Mouse (Mus musculus) stomach, embryonic 16.5 days (tissue): ENCODE results near the gene Nfkbib. TPM values are rescaled to one million over a fixed set of nuclear protein-coding genes. Genes with fewer than 3 reads are reported as not detected.

Source experiments
- ATAC-seq: fragments of 200-750 bp; cut with Nextera tagmentation; 2 replicates; pipeline ENCODE4 v1.8.0; 2017; ENCODE audit warnings: moderate number of reproducible peaks, moderate TSS enrichment; ENCODE audit not compliant: insufficient read depth, low FRiP score
- H3K27ac ChIP-seq: fragments of 300-500 bp; sonication (generic); 2 replicates; pipeline ENCODE4 v1.5.1; 2014; ENCODE audit warnings: low read length
- H3K27me3 ChIP-seq: fragments of 300-500 bp; sonication (generic); 2 replicates; pipeline ENCODE4 v1.6.1; 2014; ENCODE audit warnings: low read length, control low read depth, mixed read lengths; ENCODE audit not compliant: control insufficient read depth, insufficient read depth
- H3K36me3 ChIP-seq: fragments of 300-500 bp; sonication (generic); 2 replicates; pipeline ENCODE4 v1.6.1; 2014; ENCODE audit warnings: low read length; ENCODE audit not compliant: control insufficient read depth, insufficient read depth
- H3K4me1 ChIP-seq: fragments of 300-500 bp; sonication (generic); 2 replicates; pipeline ENCODE4 v1.6.1; 2014; ENCODE audit warnings: low read length, control low read depth, mixed read lengths; ENCODE audit not compliant: control insufficient read depth, insufficient read depth
- H3K4me2 ChIP-seq: fragments of 300-500 bp; sonication (generic); 2 replicates; pipeline ENCODE4 v1.6.1; 2014; ENCODE audit warnings: low read depth, low read length, mixed read lengths
- H3K4me3 ChIP-seq: fragments of 300-500 bp; sonication (generic); replicated peaks from 2 replicates; pipeline ENCODE4 v1.5.1; 2014; ENCODE audit warnings: mild to moderate bottlenecking, low read length
- H3K9ac ChIP-seq: fragments of 300-500 bp; sonication (generic); 2 replicates; pipeline ENCODE4 v1.6.1; 2014; ENCODE audit warnings: low read length
- H3K9me3 ChIP-seq: fragments of 300-500 bp; sonication (generic); replicated peaks from 2 replicates; pipeline ENCODE4 v1.6.1; 2016; ENCODE audit warnings: low read length, control low read depth; ENCODE audit not compliant: control insufficient read depth
- WGBS: fragments of 180-500 bp; shearing (Covaris S2); extraction: QIAGEN DNeasy Blood & Tissue Kit; methylation state at CpG from one replicate; pipeline ENCODE4 v1.1.7; 2014; 5-methylcytosine and 5-hydroxymethylcytosine counted together
- polyA plus RNA-seq: library from polyadenylated mRNA; unstranded; fragments of >200 nt; fragmentation: Nextera tagmentation; extraction: Ambion mirVana; gene quantifications from 2 replicates; pipeline ENCODE4 v1.2.1, GENCODE M21; 2015

The Nfkbib gene
- polyA plus RNA-seq, 1 experiment from 2014 or later = 37.2 TPM

- Histone ChIP-seq H3K9me3 (no peaks in the 10 kb centered on the region), H3K36me3 (no peaks in the 10 kb centered on the region), H3K27ac (peak overlapping the region; percentile 28; the same call in 1 of the 2 replicates), H3K27me3 (no peaks in the 10 kb centered on the region), H3K4me1 (peaks cover 11% of the 10 kb centered on the region; the same call in 1 of the 2 replicates), H3K4me3 (no peak overlapping the region), H3K4me2 (no peak overlapping the region), H3K9ac (no peak overlapping the region)
- no peak for ATAC-seq
- 57% methylated on average over 8 of the region's 8 CpGs for WGBS
Measured at GRCm38 (mm10) chr7:28790066-28790806, 22.9 kb upstream of the Nfkbib start.

GRCm38 (mm10) chr7:28789235-28789634 lies 21.9 kb upstream of the Nfkbib start:
- no peak overlapping the region for H3K27ac ChIP-seq
- ATAC-seq = no peak
- H3K9me3 ChIP-seq = no peaks in the 10 kb centered on the region
- no peak overlapping the region for H3K4me3 ChIP-seq
- H3K27me3 ChIP-seq = no peaks in the 10 kb centered on the region
- H3K36me3 ChIP-seq = no peaks in the 10 kb centered on the region
- peak overlapping the region; percentile 0; the same call in 1 of the 2 replicates for H3K9ac ChIP-seq
- peaks cover 11% of the 10 kb centered on the region; the same call in 1 of the 2 replicates for H3K4me1 ChIP-seq
- WGBS = 28% methylated on average over 3 of the region's 3 CpGs
- no peak overlapping the region for H3K4me2 ChIP-seq

GRCm38 (mm10) chr7:28788307-28789195 lies 21.2 kb upstream of the Nfkbib start, which contains the start of gene Rinl:
Rinl (plus strand) TSS chr7:28788969.
- H3K9me3 ChIP-seq = no peaks in the 10 kb centered on the region
- no peak within 1 kb of the TSS for H3K4me2 ChIP-seq
- H3K27ac ChIP-seq = peak within 1 kb of the TSS; percentile 28; the same call in 1 of the 2 replicates
- 52% methylated on average over 5 of the region's 5 CpGs for WGBS
- no peak for ATAC-seq
- no peaks in the 10 kb centered on the region for H3K36me3 ChIP-seq
- no peaks in the 10 kb centered on the region for H3K27me3 ChIP-seq
- H3K4me3 ChIP-seq = no peak within 1 kb of the TSS
- peak within 1 kb of the TSS; percentile 0; the same call in 1 of the 2 replicates for H3K9ac ChIP-seq
- H3K4me1 ChIP-seq = peaks cover 11% of the 10 kb centered on the region; the same call in 1 of the 2 replicates

DNA sequence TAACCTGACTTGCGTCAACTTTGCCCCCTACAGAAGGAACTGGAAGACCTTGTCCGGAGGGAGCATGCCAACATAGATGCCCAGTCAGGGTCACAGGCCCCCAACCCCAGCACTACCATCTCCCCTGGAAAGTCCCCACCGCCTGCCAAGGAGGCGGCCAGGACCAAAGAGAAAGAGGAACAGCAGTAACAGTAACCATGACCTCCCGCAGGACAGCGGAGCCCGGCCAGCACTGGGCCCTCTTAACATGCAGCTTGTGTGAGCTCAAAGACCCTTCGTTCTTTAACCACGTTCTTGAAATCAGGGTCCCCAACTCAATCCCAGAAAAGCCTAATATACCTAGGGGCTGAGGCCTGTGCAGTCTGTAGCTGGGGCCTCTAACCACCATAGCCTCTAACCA lies 20.6 kb upstream of the Nfkbib start:
- Histone ChIP-seq H3K36me3 (no peaks in the 10 kb centered on the region), H3K4me3 (no peak overlapping the region), H3K4me1 (peaks cover 11% of the 10 kb centered on the region; the same call in 1 of the 2 replicates), H3K27me3 (no peaks in the 10 kb centered on the region), H3K9me3 (no peaks in the 10 kb centered on the region), H3K27ac (no peak overlapping the region), H3K4me2 (no peak overlapping the region), H3K9ac (no peak overlapping the region)
- WGBS = 92% methylated on average over 9 of the region's 9 CpGs
- ATAC-seq = no peak

- ATAC-seq = no peak
- Histone ChIP-seq H3K4me3 (no peak overlapping the region), H3K27me3 (no peaks in the 10 kb centered on the region), H3K27ac (no peak overlapping the region), H3K9ac (no peak overlapping the region), H3K9me3 (no peaks in the 10 kb centered on the region), H3K4me1 (peaks cover 17% of the 10 kb centered on the region), H3K36me3 (no peaks in the 10 kb centered on the region), H3K4me2 (no peak overlapping the region)
- whole genome bisulfite sequencing = 74% methylated on average over 5 of the region's 5 CpGs
Measured at GRCm38 (mm10) chr7:28785161-28785560, 17.8 kb upstream of the Nfkbib start.

DNA sequence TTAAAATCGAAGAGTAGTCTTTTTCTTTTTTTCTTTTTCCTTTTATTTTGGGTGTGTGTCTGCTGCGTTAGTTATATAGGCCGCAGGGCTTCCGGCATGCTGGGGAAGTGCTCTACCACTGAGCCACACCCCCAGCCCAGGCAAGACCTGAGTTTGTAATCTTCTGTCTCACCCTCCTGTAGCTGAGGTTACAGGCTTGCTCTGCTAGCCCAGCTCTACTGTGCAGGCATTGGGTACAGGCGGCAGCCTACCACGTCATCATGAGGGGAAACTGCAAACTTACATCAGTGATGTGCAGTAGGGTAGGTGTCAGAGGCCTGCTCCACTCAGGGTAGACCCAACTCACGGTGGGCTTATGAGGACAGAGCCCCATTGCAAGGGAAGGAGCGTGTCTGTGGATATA lies 13.9 kb upstream of the Nfkbib start:
- no peaks in the 10 kb centered on the region for H3K9me3 ChIP-seq
- peaks cover 9% of the 10 kb centered on the region for H3K4me1 ChIP-seq
- no peak for ATAC-seq
- 0 out of 2 replicates have a peak overlapping the region, but pooled peaks have one; percentile 32 for H3K9ac ChIP-seq
- H3K4me3 ChIP-seq = no peak overlapping the region
- no peak overlapping the region for H3K4me2 ChIP-seq
- H3K27ac ChIP-seq = peak overlapping the region; percentile 81
- WGBS = 82% methylated on average over 8 of the region's 8 CpGs
- no peaks in the 10 kb centered on the region for H3K36me3 ChIP-seq
- no peaks in the 10 kb centered on the region for H3K27me3 ChIP-seq

DNA sequence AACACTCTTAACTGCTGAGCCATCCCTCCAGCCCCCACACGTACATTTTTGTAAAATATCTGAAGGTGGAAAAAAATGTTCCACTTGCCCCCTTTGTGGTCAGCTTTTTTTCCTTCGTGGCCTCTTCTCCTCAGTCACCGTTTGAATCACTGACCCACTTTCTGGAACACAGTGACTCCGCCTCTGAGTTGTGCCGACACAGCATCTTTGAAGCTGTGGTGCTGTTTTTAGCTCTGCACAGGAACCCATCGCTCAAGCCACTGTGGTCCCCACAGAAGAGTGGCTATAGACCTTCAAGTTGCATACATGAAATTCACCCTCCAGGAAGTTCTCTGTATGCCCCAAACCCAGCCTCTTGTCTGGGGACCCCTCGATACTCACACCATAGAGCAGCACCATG lies 13.5 kb upstream of the Nfkbib start:
- peaks cover 9% of the 10 kb centered on the region for H3K4me1 ChIP-seq
- H3K36me3 ChIP-seq = no peaks in the 10 kb centered on the region
- H3K4me3 ChIP-seq = no peak overlapping the region
- 76% methylated on average over 7 of the region's 7 CpGs for WGBS
- ATAC-seq = no peak
- no peak overlapping the region for H3K4me2 ChIP-seq
- H3K27me3 ChIP-seq = no peaks in the 10 kb centered on the region
- H3K9ac ChIP-seq = peak overlapping the region; percentile 49; the same call in 1 of the 2 replicates
- peak overlapping the region; percentile 81 for H3K27ac ChIP-seq
- no peaks in the 10 kb centered on the region for H3K9me3 ChIP-seq

- H3K9me3 ChIP-seq = no peaks in the 10 kb centered on the region
- H3K27ac ChIP-seq = peak overlapping the region; percentile 81
Measured at GRCm38 (mm10) chr7:28780067-28780658, 12.9 kb upstream of the Nfkbib start.

More at GRCm38 (mm10) chr7:28780067-28780658, 12.9 kb upstream of the Nfkbib start:
- Histone ChIP-seq H3K9ac (peak overlapping the region; percentile 49), H3K4me3 (no peak overlapping the region), H3K27me3 (no peaks in the 10 kb centered on the region), H3K4me2 (no peak overlapping the region), H3K36me3 (no peaks in the 10 kb centered on the region), H3K4me1 (peaks cover 9% of the 10 kb centered on the region)
- 43% methylated on average over 6 of the region's 6 CpGs for WGBS
- peak; percentile 83 for ATAC-seq
